Comparison of ENCODE assay signal across 13 mouse cellular contexts in the genomic region with DNA sequence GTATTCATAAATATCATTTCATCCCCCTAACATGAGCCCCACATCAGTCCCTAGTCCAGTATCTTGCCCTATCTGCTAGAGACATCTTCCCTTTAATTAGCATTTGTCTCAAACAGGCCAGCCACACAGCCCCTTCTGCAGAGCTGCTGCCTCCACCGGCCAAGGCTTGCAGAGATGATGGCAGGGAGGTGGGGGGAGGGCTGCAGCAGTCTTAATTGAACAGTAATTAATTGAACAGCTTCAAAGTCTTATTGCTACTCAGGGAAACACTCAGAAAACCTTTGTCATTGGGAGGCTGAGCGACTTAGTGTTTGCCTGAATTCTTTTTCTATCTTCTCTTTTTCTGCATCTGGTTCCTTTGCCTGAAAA. TPM values are rescaled to one million over a fixed set of nuclear protein-coding genes. Genes with fewer than 3 reads are reported as not detected.
DNase-seq lines count a peak whose midpoint lies in the region; ATAC-seq lines count a peak whose summit lies in the region.
"Had no signal": no experiment of that assay in that cellular context is flagged by ENCODE, and none has a peak within 500 bp of the region (broad histone marks: within the 10 kb centered on the region; RNA-seq: fewer than 3 reads in every experiment).

No protein-coding gene starts in this region.

- peak overlapping the region; percentile 29 for H3K4me3 ChIP-seq in kidney, embryonic 14.5 days (ENCODE audit: low read length)
- H3K4me3 ChIP-seq in embryonic facial prominence, embryonic 12.5 days = peak overlapping the region; percentile 18
- peak overlapping the region; percentile 31 for H3K4me3 ChIP-seq in hindbrain, embryonic 12.5 days
- H3K4me3 ChIP-seq in midbrain, embryonic 12.5 days = peak overlapping the region; percentile 38

- peaks cover 17% of the 10 kb centered on the region; the same call in 1 of the 2 replicates for H3K4me1 ChIP-seq in kidney, embryonic 14.5 days (ENCODE audit: control insufficient read depth, insufficient read depth, low read length)
- H3K4me1 ChIP-seq in embryonic facial prominence, embryonic 12.5 days = peaks cover 21% of the 10 kb centered on the region
- peaks cover 47% of the 10 kb centered on the region for H3K4me1 ChIP-seq in hindbrain, embryonic 12.5 days
- peaks cover 45% of the 10 kb centered on the region for H3K4me1 ChIP-seq in midbrain, embryonic 12.5 days

- no peak overlapping the region for H3K27ac ChIP-seq in kidney, embryonic 14.5 days (ENCODE audit: low read depth, low read length)
- no peak overlapping the region for H3K27ac ChIP-seq in embryonic facial prominence, embryonic 12.5 days
- peak overlapping the region; percentile 52; the same call in 1 of the 2 replicates for H3K27ac ChIP-seq in hindbrain, embryonic 12.5 days
- no peak overlapping the region for H3K27ac ChIP-seq in midbrain, embryonic 12.5 days (replicated peaks)

- peaks cover 26% of the 10 kb centered on the region for H3K9me3 ChIP-seq in kidney, embryonic 14.5 days (ENCODE audit: control insufficient read depth, low read length)
- H3K9me3 ChIP-seq in embryonic facial prominence, embryonic 12.5 days = peaks cover 23% of the 10 kb centered on the region
- peaks cover 26% of the 10 kb centered on the region for H3K9me3 ChIP-seq in hindbrain, embryonic 12.5 days (replicated peaks)
- H3K9me3 ChIP-seq in midbrain, embryonic 12.5 days = peaks cover 16% of the 10 kb centered on the region

- H3K4me2 ChIP-seq in kidney, embryonic 14.5 days (replicated peaks; ENCODE audit: low read depth, low read length) = peak overlapping the region; percentile 58
- H3K4me2 ChIP-seq in embryonic facial prominence, embryonic 12.5 days (replicated peaks) = peak overlapping the region; percentile 60
- peak overlapping the region; percentile 55 for H3K4me2 ChIP-seq in hindbrain, embryonic 12.5 days (replicated peaks)
- H3K4me2 ChIP-seq in midbrain, embryonic 12.5 days (replicated peaks) = peak overlapping the region; percentile 63

- H3K9ac ChIP-seq in kidney, embryonic 14.5 days (ENCODE audit: low read depth, low read length) = no peak overlapping the region; the same call in 1 of the 2 replicates
- no peak overlapping the region for H3K9ac ChIP-seq in embryonic facial prominence, embryonic 12.5 days
- H3K9ac ChIP-seq in hindbrain, embryonic 12.5 days = peak overlapping the region; percentile 33
- 0 out of 2 replicates have a peak overlapping the region, but pooled peaks have one; percentile 38 for H3K9ac ChIP-seq in midbrain, embryonic 12.5 days (replicated peaks)

- 44% methylated on average over 2 of the region's 2 CpGs for WGBS in kidney, embryonic 14.5 days
- 45% methylated on average over 2 of the region's 2 CpGs for WGBS in embryonic facial prominence, embryonic 12.5 days
- WGBS in hindbrain, embryonic 12.5 days = 47% methylated on average over 2 of the region's 2 CpGs
- 56% methylated on average over 2 of the region's 2 CpGs for WGBS in midbrain, embryonic 12.5 days

- no peak for ATAC-seq in kidney, embryonic 14.5 days (ENCODE audit: low FRiP score, low TSS enrichment)
- no peak for ATAC-seq in embryonic facial prominence, embryonic 12.5 days (ENCODE audit: insufficient number of reproducible peaks, insufficient read depth, low FRiP score, low TSS enrichment)
- ATAC-seq in hindbrain, embryonic 12.5 days (ENCODE audit: low FRiP score) = no peak
- ATAC-seq in midbrain, embryonic 12.5 days (ENCODE audit: low FRiP score, low read depth) = no peak

- DNase-seq in kidney, adult 11 months = no peak
- no peak for DNase-seq in left cerebral cortex, adult 18-20 months (ENCODE audit: low spot score in 2 of 2)
- no peak for DNase-seq in left cerebral cortex, postnatal 10 days (ENCODE audit: extremely low spot score in 1 of 2, low spot score in 2 of 2)
- DNase-seq in adipocyte (ENCODE audit: low spot score) = no peak
- DNase-seq: cerebellum, adult 9-11 months; kidney, postnatal 14 days; lung, postnatal 14 days; thymus, postnatal 14 days had no signal

- peaks cover 9% of the 10 kb centered on the region for H3K27me3 ChIP-seq in kidney, embryonic 14.5 days (ENCODE audit: control insufficient read depth, insufficient read depth, low read length)
- peaks cover 7% of the 10 kb centered on the region; the same call in 1 of the 2 replicates for H3K27me3 ChIP-seq in embryonic facial prominence, embryonic 12.5 days
- peaks cover 29% of the 10 kb centered on the region for H3K27me3 ChIP-seq in hindbrain, embryonic 12.5 days
- peaks cover 30% of the 10 kb centered on the region for H3K27me3 ChIP-seq in midbrain, embryonic 12.5 days
- H3K27me3 ChIP-seq: CH12.LX had no signal

- intact Hi-C loops in left cerebral cortex, postnatal 10 days (cut with DNase I) = no loop called here

- H3K36me3 ChIP-seq in kidney, embryonic 14.5 days (ENCODE audit: control insufficient read depth, insufficient read depth, low read length) = peaks cover 16% of the 10 kb centered on the region
- H3K36me3 ChIP-seq in embryonic facial prominence, embryonic 12.5 days = peaks cover 21% of the 10 kb centered on the region
- peaks cover 16% of the 10 kb centered on the region for H3K36me3 ChIP-seq in hindbrain, embryonic 12.5 days
- H3K36me3 ChIP-seq in midbrain, embryonic 12.5 days = peaks cover 6% of the 10 kb centered on the region

RNA-seq across cellular contexts. Expression of a gene that starts 7.5 kb away (rescaled TPM):
- polyA plus RNA-seq in kidney, embryonic 14.5 days (2014; fragmentation: Nextera tagmentation; extraction: Ambion mirVana) = 1,459 and 1,592 TPM in 2 replicates
- 1,926 and 2,042 TPM in 2 replicates for polyA plus RNA-seq in embryonic facial prominence, embryonic 12.5 days (2016; fragmentation: Nextera tagmentation; extraction: Ambion mirVana)
- 1,701 and 1,752 TPM in 2 replicates for polyA plus RNA-seq in hindbrain, embryonic 12.5 days (2016; fragmentation: Nextera tagmentation; extraction: Ambion mirVana)
- polyA plus RNA-seq in midbrain, embryonic 12.5 days (2016; fragmentation: Nextera tagmentation; extraction: Ambion mirVana) = 1,415 and 1,424 TPM in 2 replicates
- 1,000 to 10,000 TPM; 1,817 to 1,846 TPM for total RNA-seq in left cerebral cortex, adult 18-20 months (2021)
- 1,000 to 10,000 TPM; 1,952 to 1,966 TPM for total RNA-seq in left cerebral cortex, postnatal 10 days (2021)

RNA-seq across cellular contexts. Expression of a gene that starts 54.9 kb away (rescaled TPM):
- 10.1 and 15.0 TPM in 2 replicates for polyA plus RNA-seq in kidney, embryonic 14.5 days (2014; fragmentation: Nextera tagmentation; extraction: Ambion mirVana)
- 17.3 and 19.9 TPM in 2 replicates for polyA plus RNA-seq in embryonic facial prominence, embryonic 12.5 days (2016; fragmentation: Nextera tagmentation; extraction: Ambion mirVana)
- polyA plus RNA-seq in hindbrain, embryonic 12.5 days (2016; fragmentation: Nextera tagmentation; extraction: Ambion mirVana) = 13.7 and 14.5 TPM in 2 replicates
- polyA plus RNA-seq in midbrain, embryonic 12.5 days (2016; fragmentation: Nextera tagmentation; extraction: Ambion mirVana) = 7.4 and 8.8 TPM in 2 replicates
- total RNA-seq in left cerebral cortex, adult 18-20 months (2021) = 1 to 10 TPM; 2.4 to 2.7 TPM
- total RNA-seq in left cerebral cortex, postnatal 10 days (2021) = 1 to 10 TPM; 2.2 to 2.6 TPM

Comparison
In these comparisons a context has a peak if more than half of its experiments do, and no peak if none do; other contexts are left out.
1. H3K9ac ChIP-seq: peak in hindbrain, embryonic 12.5 days (single experiment) and midbrain, embryonic 12.5 days (single experiment); none in kidney, embryonic 14.5 days (single experiment) and embryonic facial prominence, embryonic 12.5 days (single experiment).
2. Peak in every context shown above with its lines, with median percentiles within 50 percentile points of each other: H3K4me2 ChIP-seq and H3K4me3 ChIP-seq.